Mouse (Mus musculus) liver, embryonic 14.5 days (tissue): ENCODE data around the gene Hspa12a. TPM values are rescaled to one million over a fixed set of nuclear protein-coding genes. Genes with fewer than 3 reads are reported as not detected.

Source experiments
- ATAC-seq: fragments of 200-750 bp; cut with Nextera tagmentation; 2 replicates; pipeline ENCODE4 v1.8.0; 2017; ENCODE audit warnings: moderate number of reproducible peaks, mild to moderate bottlenecking, moderate library complexity; ENCODE audit not compliant: insufficient read depth
- DNase-seq, 3 experiments: peaks; one replicate each; pipeline ENCODE4 v3.0.0-alpha.2; 2012 to 2013; ENCODE audit warnings: low read depth in 3 of 3, low spot score in 3 of 3
- H3K27ac ChIP-seq: fragments of 300-500 bp; sonication (generic); 2 replicates; pipeline ENCODE4 v1.5.1; 2014; ENCODE audit warnings: moderate library complexity, mild to moderate bottlenecking, control low read depth, inconsistent platforms
- H3K27me3 ChIP-seq: fragments of 300-500 bp; sonication (generic); 2 replicates; pipeline ENCODE4 v1.6.1; 2014; ENCODE audit warnings: mild to moderate bottlenecking, low read length, moderate library complexity; ENCODE audit not compliant: control insufficient read depth, insufficient read depth
- H3K36me3 ChIP-seq: fragments of 300-500 bp; sonication (generic); replicated peaks from 2 replicates; pipeline ENCODE4 v1.6.1; 2014; ENCODE audit warnings: low read depth; ENCODE audit not compliant: control insufficient read depth, insufficient read depth
- H3K4me1 ChIP-seq, 2 experiments: fragments of 200-500 bp in 1 of 2; fragments of 300-500 bp in 1 of 2; sonication (generic) in 1 of 2; replicated peaks; 2 replicates each; pipeline ENCODE4 v1.6.1; 2012 to 2014; ENCODE audit warnings: antibody characterized with exemption in 1 of 2, inconsistent platforms in 1 of 2, low read length in 1 of 2; ENCODE audit not compliant: control insufficient read depth in 2 of 2, insufficient read depth in 2 of 2
- H3K4me2 ChIP-seq: fragments of 300-500 bp; sonication (generic); 2 replicates; pipeline ENCODE4 v1.6.1; 2014; ENCODE audit warnings: low read depth, mild to moderate bottlenecking, control low read depth, moderate library complexity
- H3K4me3 ChIP-seq, 2 experiments: fragments of 200-500 bp in 1 of 2; fragments of 300-500 bp in 1 of 2; sonication (generic) in 1 of 2; 2 replicates each; pipeline ENCODE4 v1.5.1; 2012 to 2014; ENCODE audit warnings: low read depth in 2 of 2, low read length in 2 of 2, mild to moderate bottlenecking in 2 of 2, control low read depth in 1 of 2, inconsistent platforms in 1 of 2, moderate library complexity in 1 of 2; ENCODE audit not compliant: insufficient read depth in 1 of 2
- H3K9ac ChIP-seq: fragments of 300-500 bp; sonication (generic); replicated peaks from 2 replicates; pipeline ENCODE4 v1.6.1; 2014; ENCODE audit warnings: mild to moderate bottlenecking, control low read depth, moderate library complexity
- H3K9me3 ChIP-seq: fragments of 300-500 bp; sonication (generic); 2 replicates; pipeline ENCODE4 v1.6.1; 2016; ENCODE audit warnings: low read length, mixed read lengths; ENCODE audit not compliant: control insufficient read depth
- CTCF ChIP-seq: IDR thresholded peaks from 2 replicates; pipeline ENCODE4 v1.5.1; 2016; ENCODE audit warnings: antibody characterized with exemption, low read depth, control low read depth
- EP300 ChIP-seq: IDR thresholded peaks from 2 replicates; pipeline ENCODE4 v1.6.1; 2016; ENCODE audit warnings: antibody characterized with exemption, low read depth
- WGBS: fragments of 180-500 bp; shearing (Covaris S2); extraction: QIAGEN DNeasy Blood & Tissue Kit; methylation state at CpG from one replicate; pipeline ENCODE4 v1.1.7; 2014; ENCODE audit not compliant: insufficient replicate concordance; 5-methylcytosine and 5-hydroxymethylcytosine counted together
- polyA plus RNA-seq, 2 experiments: library from polyadenylated mRNA; depleted of rRNA in 1 of 2; stranded (reverse) in 1 of 2; unstranded in 1 of 2; fragments of >200 nt; fragmentation: Nextera tagmentation in 1 of 2; extraction: Ambion mirVana in 1 of 2; gene quantifications; 2 replicates each; pipeline versions ENCODE4 v1.2.1 to v1.2.3; 2012 to 2014

The Hspa12a gene
- polyA plus RNA-seq (2012; rRNA removed) (0.25 and 0.32 TPM in 2 replicates), polyA plus RNA-seq (2014; fragmentation: Nextera tagmentation; extraction: Ambion mirVana) (0.19 and 0.37 TPM in 2 replicates)

DNA sequence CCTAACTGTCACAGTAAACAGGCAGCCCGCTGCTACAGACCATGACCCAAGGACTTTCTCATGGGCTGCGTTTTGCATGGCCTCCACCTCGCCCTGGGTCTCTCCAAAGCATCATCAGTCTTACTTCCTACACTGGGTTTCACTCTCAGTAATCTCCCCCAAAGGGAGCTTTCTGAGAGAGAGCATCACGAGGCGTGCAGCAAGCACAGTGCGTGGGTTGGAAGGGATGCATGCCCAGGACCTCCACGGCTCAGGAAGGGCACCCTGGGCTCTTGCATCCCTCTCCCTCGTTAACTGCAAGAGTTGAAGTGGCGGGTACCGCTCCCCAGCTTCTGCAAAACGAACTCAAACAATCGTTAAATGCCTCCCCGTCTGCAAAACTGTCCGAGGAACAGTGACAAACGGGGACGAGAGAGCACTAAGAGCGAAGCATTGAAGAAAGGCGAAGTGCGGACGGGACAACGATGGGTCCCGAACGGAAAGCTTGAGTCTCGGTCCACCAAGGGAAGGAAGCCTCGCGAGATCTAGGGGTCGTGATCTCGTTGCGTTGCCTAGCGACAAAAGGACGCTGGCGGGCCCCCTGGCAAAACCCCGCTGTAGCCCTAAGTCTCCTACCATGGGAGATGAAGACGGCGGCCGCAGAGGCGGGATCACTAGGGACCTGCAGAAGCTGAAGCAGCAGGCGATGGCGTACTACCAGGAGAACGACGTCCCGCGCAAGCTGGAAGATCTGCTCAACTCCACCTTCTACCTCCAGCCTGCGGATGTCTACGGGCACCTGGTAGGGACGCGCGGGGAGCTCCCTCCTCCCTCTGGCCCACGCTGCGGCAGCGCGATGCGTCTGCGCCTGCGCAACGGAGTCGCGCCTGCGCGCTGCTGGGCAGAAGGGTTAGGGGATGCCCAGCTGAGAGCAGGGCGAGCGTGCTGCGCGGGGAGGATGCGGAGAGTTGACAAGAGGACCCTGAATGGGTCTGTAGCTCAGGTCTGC lies at the start of gene Hspa12a, which contains the start of gene Eno4:
Gene Hspa12a, minus strand, starts transcription at position 814 of the 988 bp plus-strand sequence.
Gene Eno4, plus strand, starts transcription at position 585 of the 988 bp plus-strand sequence.
- Histone ChIP-seq H3K27ac (no peak within 1 kb of the TSS), H3K36me3 (no peaks in the 10 kb centered on the region), H3K4me2 (peak within 1 kb of the TSS; percentile 78), H3K4me1 (peaks cover 0 to 7% of the 10 kb centered on the region in 2 experiments; a peak in 2 of 4 replicates), H3K9ac (peak within 1 kb of the TSS; percentile 35; the same call in 1 of the 2 replicates), H3K27me3 (no peaks in the 10 kb centered on the region), H3K4me3 (peak within 1 kb of the TSS; percentile 59 to 70), H3K9me3 (no peaks in the 10 kb centered on the region)
- WGBS: under 1% methylated on average over 65 of the region's 65 CpGs
- TF ChIP-seq EP300 (no peak), CTCF (no peak)
- ATAC-seq (peak; percentile 90), DNase-seq (peak; percentile 58 to 65 (median 59))

DNA sequence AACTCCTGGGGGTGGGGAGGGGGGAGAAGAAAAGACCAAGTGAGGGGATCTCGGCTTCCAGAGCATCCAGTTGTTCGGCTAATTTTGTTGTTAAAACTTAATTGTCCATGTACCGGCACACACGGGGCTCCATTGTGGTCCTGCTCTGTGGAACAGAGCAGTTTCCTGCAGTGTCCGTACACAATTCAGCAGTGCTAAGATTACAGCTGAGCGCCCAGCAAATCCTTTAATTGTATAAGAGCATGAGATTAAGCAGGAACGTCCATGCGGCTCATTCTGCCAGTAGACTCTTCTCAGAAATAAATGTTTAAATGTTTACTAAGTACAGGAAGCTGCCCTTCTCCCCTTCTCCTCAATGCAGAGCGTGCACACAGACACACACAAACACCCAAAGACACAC lies 38.1 kb upstream of the Hspa12a start:
- no peak for DNase-seq
- WGBS: 63% methylated on average over 9 of the region's 9 CpGs
- no peak overlapping the region for H3K4me3 ChIP-seq
- no peaks in the 10 kb centered on the region for H3K36me3 ChIP-seq
- no peak for ATAC-seq
- no peaks in the 10 kb centered on the region for H3K27me3 ChIP-seq
- no peak overlapping the region for H3K4me2 ChIP-seq
- no peaks in the 10 kb centered on the region for H3K9me3 ChIP-seq
- no peak overlapping the region for H3K9ac ChIP-seq
- no peak overlapping the region for H3K27ac ChIP-seq
- peaks cover 3 to 20% of the 10 kb centered on the region in 2 experiments; a peak in 2 of 4 replicates for H3K4me1 ChIP-seq
- TF ChIP-seq CTCF: no peak
- TF ChIP-seq EP300: no peak

DNA sequence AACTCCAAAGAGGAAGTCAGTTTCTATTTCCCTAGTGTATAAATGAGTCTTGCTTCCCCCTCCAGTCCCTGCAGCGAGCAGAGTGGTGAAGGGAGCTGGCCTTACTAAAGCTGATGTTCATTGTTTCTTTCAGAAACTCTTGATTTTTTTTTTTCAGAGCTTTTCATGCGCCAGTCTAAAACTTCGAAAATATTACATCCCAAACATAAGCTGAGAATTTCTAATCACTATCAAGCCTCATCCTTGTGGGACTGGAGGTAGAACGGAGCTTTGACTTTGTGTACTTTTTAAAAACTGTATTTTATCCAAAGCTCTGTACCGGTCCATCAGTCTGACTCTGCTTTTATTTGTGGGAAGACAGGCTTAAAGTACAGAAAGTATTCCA lies 36.6 kb upstream of the Hspa12a start:
- ATAC-seq (no peak), DNase-seq (no peak)
- 64% methylated on average over 5 of the region's 5 CpGs for WGBS
- Histone ChIP-seq H3K27ac (no peak overlapping the region), H3K36me3 (no peaks in the 10 kb centered on the region), H3K4me2 (no peak overlapping the region), H3K4me1 (peaks cover 3 to 20% of the 10 kb centered on the region in 2 experiments; a peak in 2 of 4 replicates), H3K9me3 (no peaks in the 10 kb centered on the region), H3K4me3 (no peak overlapping the region), H3K27me3 (no peaks in the 10 kb centered on the region), H3K9ac (no peak overlapping the region)
- no peak for TF ChIP-seq CTCF
- no peak for TF ChIP-seq EP300

GRCm38 (mm10) chr19:58979436-58980055 lies 36.1 kb upstream of the Hspa12a start:
- DNase-seq: no peak
- Histone ChIP-seq H3K9ac (no peak overlapping the region), H3K4me1 (peaks cover 3 to 20% of the 10 kb centered on the region in 2 experiments; a peak in 2 of 4 replicates), H3K9me3 (no peaks in the 10 kb centered on the region), H3K36me3 (no peaks in the 10 kb centered on the region), H3K4me2 (peak overlapping the region; percentile 54), H3K27ac (no peak overlapping the region), H3K27me3 (no peaks in the 10 kb centered on the region), H3K4me3 (no peak overlapping the region)
- WGBS: 57% methylated on average over 13 of the region's 13 CpGs
- no peak for ATAC-seq
- TF ChIP-seq CTCF: no peak
- TF ChIP-seq EP300: no peak
